Mouse (Mus musculus) ES-Bruce4 (cell line): Measurements from ENCODE around the gene Apba1.

ENCODE experiments used
- CTCF ChIP-seq: IDR thresholded peaks from one replicate; pipeline ENCODE4 v1.8.1; 2011; ENCODE audit warnings: low read depth, low read length
- EP300 ChIP-seq: IDR thresholded peaks from 2 replicates; pipeline ENCODE4 v1.6.1; 2011; ENCODE audit warnings: low read depth, low read length; ENCODE audit not compliant: insufficient read depth

GRCm38 (mm10) chr19:23746506-23746905, 12.2 kb upstream of the Apba1 start:
- TF ChIP-seq CTCF: no peak
- no peak for TF ChIP-seq EP300
